Mouse (Mus musculus): Measurements from ENCODE around the gene Eva1a. TPM values are rescaled to one million over a fixed set of nuclear protein-coding genes. Genes with fewer than 3 reads are reported as not detected.
A peak's percentile ranks its signal among the peaks of the same experiment; 100 is the strongest.

Gene Eva1a
- polyA plus RNA-seq, 1 experiment, result 0.83 TPM

DNA sequence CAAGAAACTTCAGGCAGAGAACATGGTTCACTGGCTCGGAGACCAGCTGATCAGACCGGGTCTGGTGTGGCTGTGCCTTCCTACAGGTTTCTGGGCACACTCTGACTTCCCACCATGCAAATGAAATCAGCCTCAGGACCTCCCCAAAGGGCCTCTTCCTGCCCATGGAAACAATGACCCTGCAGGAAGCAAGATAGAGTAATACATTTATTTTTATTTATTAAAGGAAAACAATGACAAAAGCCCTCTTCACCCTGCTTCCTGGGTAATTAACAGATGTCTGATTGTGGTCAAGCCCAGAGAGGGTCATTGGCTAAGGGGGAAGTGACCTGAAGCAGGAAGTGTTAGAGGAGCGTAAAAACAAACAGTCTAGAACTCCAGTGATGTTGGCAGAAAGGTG lies 43.4 kb downstream of the Eva1a start:
- Histone ChIP-seq H3K4me1 (peaks cover 40% of the 10 kb centered on the region), H3K27me3 (replicated peaks) (no peaks in the 10 kb centered on the region), H3K4me3 (replicated peaks) (peak overlapping the region; percentile 65), H3K36me3 (replicated peaks; ENCODE audit: low read length) (no peaks in the 10 kb centered on the region), H3K9me3 (peaks cover 16% of the 10 kb centered on the region)
- no peak for TF ChIP-seq GATA1 (IDR thresholded peaks at IDR 0.05; ENCODE audit: borderline replicate concordance, low read length)
- no peak for TF ChIP-seq FLI1 (IDR thresholded peaks at IDR 0.05; ENCODE audit: low read length)

DNA sequence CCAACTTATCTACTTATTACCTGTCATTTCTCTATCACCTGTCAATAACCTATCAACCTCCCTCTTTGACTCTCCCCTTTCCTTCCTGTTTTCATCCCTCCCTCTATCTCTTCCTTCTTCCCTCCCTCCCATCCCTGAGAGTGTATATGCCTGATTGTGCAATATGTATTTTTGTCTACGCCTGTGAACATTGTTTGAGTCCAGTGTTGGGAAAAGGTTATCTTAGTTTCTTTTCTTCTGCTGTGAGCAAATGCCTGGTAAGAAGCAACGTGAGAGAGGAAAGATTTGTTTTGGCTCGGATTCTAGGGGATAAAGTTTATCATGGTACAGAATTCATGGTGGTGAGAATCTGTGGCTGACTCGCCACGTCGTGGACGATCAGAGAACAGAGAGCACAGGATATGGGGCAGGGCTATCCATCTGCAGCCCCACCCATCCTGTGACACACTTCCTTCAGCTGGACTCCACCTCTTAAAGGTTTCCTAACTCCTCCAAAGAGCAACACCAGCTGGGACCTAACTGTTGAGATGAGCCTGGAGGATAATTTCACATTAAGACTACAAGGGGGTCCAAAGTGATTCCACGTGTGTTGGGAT lies 44.6 kb downstream of the Eva1a start:
- Histone ChIP-seq H3K27me3 (replicated peaks) (no peaks in the 10 kb centered on the region), H3K9me3 (peaks cover 16% of the 10 kb centered on the region), H3K36me3 (replicated peaks; ENCODE audit: low read length) (no peaks in the 10 kb centered on the region), H3K4me1 (peaks cover 40% of the 10 kb centered on the region), H3K4me3 (replicated peaks) (no peak overlapping the region)
- TF ChIP-seq FLI1 (IDR thresholded peaks at IDR 0.05; ENCODE audit: low read length), result no peak
- TF ChIP-seq GATA1 (IDR thresholded peaks at IDR 0.05; ENCODE audit: borderline replicate concordance, low read length), result no peak

DNA sequence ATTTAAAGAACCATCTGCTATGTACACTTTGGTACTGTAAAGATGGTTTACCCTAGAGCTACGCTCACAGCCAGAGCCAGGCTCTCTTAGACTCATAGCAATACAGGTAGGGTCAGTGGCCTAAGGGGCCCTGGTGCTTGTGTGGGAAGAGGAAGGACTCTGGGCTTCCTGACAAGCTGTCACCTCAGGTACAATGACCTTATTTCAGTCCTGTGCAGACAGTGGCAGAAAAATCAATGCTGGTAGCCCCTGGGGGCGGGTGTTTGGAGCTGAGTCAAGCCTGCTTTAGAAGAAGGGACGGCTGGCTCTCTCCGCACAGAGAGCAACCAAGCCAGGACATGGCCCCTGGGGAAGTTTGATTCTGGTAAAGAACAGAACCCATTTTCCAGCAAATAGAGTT lies 47.3 kb downstream of the Eva1a start:
- H3K9me3 ChIP-seq, result peaks cover 22% of the 10 kb centered on the region
- no peaks in the 10 kb centered on the region for H3K36me3 ChIP-seq (replicated peaks; ENCODE audit: low read length)
- peaks cover 11% of the 10 kb centered on the region for H3K27me3 ChIP-seq (replicated peaks)
- TF ChIP-seq GATA1 (IDR thresholded peaks at IDR 0.05; ENCODE audit: borderline replicate concordance, low read length), result no peak
- no peak for TF ChIP-seq FLI1 (IDR thresholded peaks at IDR 0.05; ENCODE audit: low read length)
- peaks cover 35% of the 10 kb centered on the region for H3K4me1 ChIP-seq
- no peak overlapping the region for H3K4me3 ChIP-seq (replicated peaks)

DNA sequence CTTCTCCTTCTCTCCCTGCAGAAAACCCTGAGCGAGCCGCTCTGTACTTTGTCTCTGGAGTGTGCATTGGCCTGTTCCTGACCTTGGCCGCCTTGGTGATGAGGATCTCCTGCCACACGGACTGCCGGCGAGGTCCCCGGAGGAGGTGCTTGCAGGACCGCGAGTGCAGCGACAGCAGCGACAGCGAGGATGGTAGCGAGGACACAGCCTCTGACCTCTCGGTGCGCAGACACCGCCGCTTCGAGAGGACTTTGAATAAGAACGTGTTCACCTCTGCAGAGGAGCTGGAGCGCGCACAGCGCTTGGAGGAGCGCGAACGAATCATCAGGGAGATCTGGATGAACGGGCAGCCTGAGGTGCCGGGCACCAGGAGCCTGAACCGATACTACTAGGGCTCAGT lies 50.9 kb downstream of the Eva1a start:
- Histone ChIP-seq H3K9me3 (peaks cover 13% of the 10 kb centered on the region), H3K27me3 (replicated peaks) (peaks cover 15% of the 10 kb centered on the region), H3K4me3 (replicated peaks) (peak overlapping the region; percentile 78), H3K4me1 (peaks cover 17% of the 10 kb centered on the region), H3K36me3 (replicated peaks; ENCODE audit: low read length) (no peaks in the 10 kb centered on the region)
- TF ChIP-seq GATA1 (IDR thresholded peaks at IDR 0.05; ENCODE audit: borderline replicate concordance, low read length) (no peak), FLI1 (IDR thresholded peaks at IDR 0.05; ENCODE audit: low read length) (no peak)

DNA sequence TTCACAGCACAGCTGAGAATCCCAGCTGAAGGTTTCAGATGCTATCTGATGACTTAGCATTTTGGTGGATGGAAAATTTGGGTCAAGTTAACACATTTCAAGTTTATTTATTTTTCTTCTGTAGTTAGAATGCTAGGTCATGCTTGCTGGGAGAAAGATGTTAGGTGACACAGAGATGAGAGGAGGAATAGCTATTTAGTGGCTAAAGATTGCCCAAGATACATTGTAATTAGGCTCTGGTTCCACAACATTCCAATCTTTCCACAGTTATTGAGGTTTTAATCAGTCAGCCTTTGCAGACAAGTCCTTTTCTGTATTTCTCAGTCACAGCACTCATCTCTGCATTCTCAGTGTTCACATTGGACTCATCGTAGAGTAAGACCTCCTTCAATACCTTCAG lies 56.9 kb downstream of the Eva1a start:
- H3K4me3 ChIP-seq (replicated peaks), result no peak overlapping the region
- peaks cover 10% of the 10 kb centered on the region for H3K4me1 ChIP-seq

DNA sequence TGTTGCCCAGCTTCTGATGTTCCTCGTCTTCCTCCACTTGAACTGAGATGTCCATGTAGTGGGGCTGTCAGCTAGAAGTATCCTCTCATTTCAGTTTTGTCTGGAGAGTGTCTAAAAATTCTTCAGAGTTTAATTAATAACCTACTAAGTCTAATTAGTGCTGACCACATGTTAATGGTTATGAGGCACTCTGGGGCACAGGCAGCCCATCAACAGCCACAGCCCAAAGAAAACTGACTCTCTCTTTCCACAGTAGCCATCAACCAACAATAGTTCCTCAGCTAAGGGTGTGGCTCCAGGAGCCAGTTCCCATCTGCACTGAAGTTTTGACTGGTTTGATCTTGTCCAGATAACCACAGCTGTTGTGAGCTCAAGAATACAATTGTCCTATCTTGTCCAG lies 57.6 kb downstream of the Eva1a start:
- Histone ChIP-seq H3K4me1 (peaks cover 7% of the 10 kb centered on the region), H3K36me3 (replicated peaks; ENCODE audit: low read length) (no peaks in the 10 kb centered on the region), H3K27me3 (replicated peaks) (peaks cover 3% of the 10 kb centered on the region), H3K9me3 (peaks cover 5% of the 10 kb centered on the region), H3K4me3 (replicated peaks) (no peak overlapping the region)
- TF ChIP-seq FLI1 (IDR thresholded peaks at IDR 0.05; ENCODE audit: low read length), result no peak
- no peak for TF ChIP-seq GATA1 (IDR thresholded peaks at IDR 0.05; ENCODE audit: borderline replicate concordance, low read length)

More for the DNA sequence above, 56.9 kb downstream of the Eva1a start:
- H3K27me3 ChIP-seq (replicated peaks), result peaks cover 4% of the 10 kb centered on the region
- no peaks in the 10 kb centered on the region for H3K36me3 ChIP-seq (replicated peaks; ENCODE audit: low read length)
- peaks cover 5% of the 10 kb centered on the region for H3K9me3 ChIP-seq
- TF ChIP-seq GATA1 (IDR thresholded peaks at IDR 0.05; ENCODE audit: borderline replicate concordance, low read length) (no peak), FLI1 (IDR thresholded peaks at IDR 0.05; ENCODE audit: low read length) (no peak)

- no peaks in the 10 kb centered on the region for H3K36me3 ChIP-seq (replicated peaks; ENCODE audit: low read length)
- H3K4me3 ChIP-seq (replicated peaks), result no peak overlapping the region
- peaks cover 8% of the 10 kb centered on the region for H3K4me1 ChIP-seq
- H3K27me3 ChIP-seq (replicated peaks), result peaks cover 6% of the 10 kb centered on the region
- TF ChIP-seq GATA1 (IDR thresholded peaks at IDR 0.05; ENCODE audit: borderline replicate concordance, low read length) (no peak), FLI1 (IDR thresholded peaks at IDR 0.05; ENCODE audit: low read length) (no peak)
- H3K9me3 ChIP-seq, result no peaks in the 10 kb centered on the region
Observed at GRCm38 (mm10) chr6:82110473-82110872, 69.6 kb downstream of the Eva1a start.

DNA sequence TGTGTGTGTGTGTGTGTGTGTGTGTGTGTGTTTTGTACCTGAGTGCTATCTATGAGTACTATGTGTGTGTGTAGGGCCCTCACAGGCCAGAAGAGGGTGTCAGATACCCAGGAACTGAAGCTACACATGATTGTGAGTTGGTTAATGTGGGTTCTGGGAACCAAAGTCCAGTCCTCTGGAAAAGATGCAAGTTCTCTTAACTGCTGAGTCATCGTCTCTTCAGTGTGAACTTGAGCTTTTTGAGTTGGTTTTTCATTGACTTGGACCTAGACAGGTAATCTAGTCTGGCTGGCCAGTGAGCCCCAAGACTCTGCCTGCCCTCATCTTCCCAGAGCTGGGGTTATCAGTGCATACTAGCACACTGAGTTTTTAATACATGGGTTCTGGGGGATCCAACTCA lies 70.3 kb downstream of the Eva1a start:
- Histone ChIP-seq H3K4me1 (peaks cover 8% of the 10 kb centered on the region), H3K27me3 (replicated peaks) (peaks cover 6% of the 10 kb centered on the region), H3K9me3 (no peaks in the 10 kb centered on the region), H3K36me3 (replicated peaks; ENCODE audit: low read length) (no peaks in the 10 kb centered on the region), H3K4me3 (replicated peaks) (no peak overlapping the region)
- TF ChIP-seq GATA1 (IDR thresholded peaks at IDR 0.05; ENCODE audit: borderline replicate concordance, low read length), result no peak
- no peak for TF ChIP-seq FLI1 (IDR thresholded peaks at IDR 0.05; ENCODE audit: low read length)

- no peak for TF ChIP-seq GATA1 (IDR thresholded peaks at IDR 0.05; ENCODE audit: borderline replicate concordance, low read length)
- TF ChIP-seq FLI1 (IDR thresholded peaks at IDR 0.05; ENCODE audit: low read length), result no peak
- Histone ChIP-seq H3K27me3 (replicated peaks) (peaks cover 6% of the 10 kb centered on the region), H3K36me3 (replicated peaks; ENCODE audit: low read length) (no peaks in the 10 kb centered on the region), H3K4me3 (replicated peaks) (no peak overlapping the region), H3K4me1 (peaks cover 8% of the 10 kb centered on the region), H3K9me3 (no peaks in the 10 kb centered on the region)
Observed at GRCm38 (mm10) chr6:82111540-82111939, 70.7 kb downstream of the Eva1a start.

DNA sequence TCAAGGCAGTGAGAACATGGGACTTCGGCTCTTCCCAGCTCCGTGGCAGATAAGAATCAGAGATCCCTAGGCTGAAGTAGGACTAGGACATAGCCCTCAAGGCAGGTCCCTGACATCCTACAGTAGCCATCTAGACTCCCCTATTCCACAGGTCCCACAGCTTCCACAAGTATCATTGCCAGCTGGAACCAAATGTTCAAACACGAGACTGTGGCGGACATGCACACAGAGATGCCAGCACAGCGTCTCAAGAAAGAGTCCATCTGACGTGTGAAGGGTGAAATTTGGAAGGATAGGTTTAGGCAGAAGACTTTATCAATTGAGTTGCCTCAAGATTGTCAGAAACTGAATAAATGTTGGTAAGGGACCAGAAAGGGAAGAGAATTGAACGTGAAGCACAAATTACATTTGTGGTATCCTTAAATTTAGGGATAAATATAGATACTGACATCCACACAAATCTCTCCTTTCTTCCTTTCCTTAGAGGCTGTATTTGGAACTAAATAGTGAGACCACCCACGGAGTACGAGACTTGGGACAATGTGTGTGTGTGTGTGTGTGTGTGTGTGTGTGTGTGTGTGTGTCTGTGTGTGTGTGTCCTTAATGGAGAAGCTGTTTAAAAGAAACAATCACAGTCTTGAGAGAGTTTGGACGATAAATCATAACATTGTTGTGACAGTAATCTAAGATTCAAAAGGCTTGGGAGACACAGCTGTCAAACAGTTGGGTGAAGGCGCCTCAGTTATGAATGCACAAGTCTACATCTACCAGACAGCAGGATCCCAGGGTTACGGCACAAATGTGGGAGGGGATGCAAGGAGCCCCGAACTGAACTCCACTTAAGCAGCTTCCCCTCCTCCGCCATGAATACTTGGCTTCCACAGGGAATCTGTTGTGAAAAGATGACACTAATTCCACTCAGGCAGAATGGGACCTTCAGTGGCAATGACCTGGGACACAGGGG lies 71.6 kb downstream of the Eva1a start:
- H3K4me1 ChIP-seq, result peaks cover 8% of the 10 kb centered on the region
- no peaks in the 10 kb centered on the region for H3K9me3 ChIP-seq
- no peaks in the 10 kb centered on the region for H3K36me3 ChIP-seq (replicated peaks; ENCODE audit: low read length)
- no peak overlapping the region for H3K4me3 ChIP-seq (replicated peaks)
- TF ChIP-seq GATA1 (IDR thresholded peaks at IDR 0.05; ENCODE audit: borderline replicate concordance, low read length) (no peak), FLI1 (IDR thresholded peaks at IDR 0.05; ENCODE audit: low read length) (no peak)
- peaks cover 6% of the 10 kb centered on the region for H3K27me3 ChIP-seq (replicated peaks)
